Mouse (Mus musculus) small intestine, adult 2 months (tissue): Measurements from ENCODE around the gene AF366264.
"Not testable (repeated sequence)": the region's sequence is repeated elsewhere in the genome, so short reads cannot be mapped to it uniquely, and the experiment has no call there.

Experiments
- CTCF ChIP-seq: fragments of 200-500 bp; IDR thresholded peaks from 2 replicates; pipeline ENCODE4 v1.5.1; 2012; ENCODE audit warnings: low read depth, mild to moderate bottlenecking, control low read depth, inconsistent platforms, low read length, moderate library complexity, mixed read lengths; ENCODE audit not compliant: insufficient replicate concordance, insufficient read length; ENCODE audit errors: extremely low read depth
- POLR2A ChIP-seq: fragments of 200-500 bp; IDR thresholded peaks from 2 replicates; pipeline ENCODE4 v1.6.1; 2012; ENCODE audit warnings: low read depth, mild to moderate bottlenecking, control low read depth, inconsistent platforms, low read length, moderate library complexity

DNA sequence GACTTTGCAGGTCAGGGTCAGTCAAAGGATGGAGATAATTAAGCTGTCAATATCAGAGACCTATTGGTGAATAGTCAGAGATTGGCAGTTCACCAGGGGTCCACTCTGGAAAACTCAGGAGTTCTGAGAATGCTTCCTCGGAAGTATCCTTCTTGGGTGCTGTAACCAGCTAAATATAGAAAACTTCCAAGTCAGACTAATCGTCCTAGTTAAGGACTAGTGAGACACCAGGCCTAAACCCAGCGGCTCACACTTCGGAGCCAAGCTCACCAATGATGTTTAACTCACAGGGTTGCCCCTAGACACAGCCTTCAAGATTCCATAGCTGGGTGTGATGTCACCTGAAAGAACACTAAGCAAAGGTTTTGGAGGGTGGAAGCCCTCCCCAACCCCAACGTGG is at the start of gene AF366264:
- not testable (repeated sequence) for TF ChIP-seq CTCF, POLR2A
